Mouse (Mus musculus) bone marrow macrophage, adult 2 months (primary cell): ENCODE measurements around the gene Slc6a1.

Source experiments
- CTCF ChIP-seq: IDR thresholded peaks from 2 replicates; pipeline ENCODE4 v1.5.1; 2012; ENCODE audit warnings: low read depth, mild to moderate bottlenecking, low read length, moderate library complexity
- POLR2A ChIP-seq: IDR thresholded peaks from 2 replicates; pipeline ENCODE4 v1.6.1; 2012; ENCODE audit warnings: mild to moderate bottlenecking, low read depth, low read length, borderline replicate concordance

- no peak for TF ChIP-seq CTCF
- TF ChIP-seq POLR2A: no peak
These were observed at the start of gene Slc6a1 for GRCm38 (mm10) chr6:114282469-114283277.
